Mouse (Mus musculus): ENCODE measurements around the gene Upk1b.

Upk1b gene

GRCm38 (mm10) chr16:38758104-38758861 is 41.8 kb downstream of the Upk1b start:
- Histone ChIP-seq H3K27me3 (ENCODE audit: insufficient read depth, low read length) (no peaks in the 10 kb centered on the region; the same call in 1 of the 2 replicates), H3K36me3 (ENCODE audit: insufficient read depth, low read length) (no peaks in the 10 kb centered on the region), H3K4me1 (replicated peaks; ENCODE audit: low read depth, low read length) (peaks cover 4% of the 10 kb centered on the region), H3K4me3 (replicated peaks; ENCODE audit: low read length) (no peak overlapping the region), H3K9me3 (ENCODE audit: low read length) (no peaks in the 10 kb centered on the region)
- TF ChIP-seq POU5F1 (IDR thresholded peaks at IDR 0.05; ENCODE audit: borderline replicate concordance, low read length) (no peak), CTCF (conservative IDR thresholded peaks at IDR 0.05; ENCODE audit: low read length) (no peak), NANOG (IDR thresholded peaks at IDR 0.05; ENCODE audit: borderline replicate concordance, low read length) (no peak)

- no peak for TF ChIP-seq CTCF (conservative IDR thresholded peaks at IDR 0.05; ENCODE audit: low read length)
- no peak overlapping the region for H3K4me3 ChIP-seq (replicated peaks; ENCODE audit: low read length)
Measured at GRCm38 (mm10) chr16:38757626-38758025, 42.5 kb downstream of the Upk1b start.

GRCm38 (mm10) chr16:38756572-38756971 is 43.6 kb downstream of the Upk1b start:
- peaks cover 4% of the 10 kb centered on the region for H3K4me1 ChIP-seq (replicated peaks; ENCODE audit: low read depth, low read length)
- no peaks in the 10 kb centered on the region for H3K9me3 ChIP-seq (ENCODE audit: low read length)
- peaks cover 2% of the 10 kb centered on the region; the same call in 1 of the 2 replicates for H3K27me3 ChIP-seq (ENCODE audit: insufficient read depth, low read length)
- no peaks in the 10 kb centered on the region for H3K36me3 ChIP-seq (ENCODE audit: insufficient read depth, low read length)
- TF ChIP-seq NANOG (IDR thresholded peaks at IDR 0.05; ENCODE audit: borderline replicate concordance, low read length) (no peak), CTCF (conservative IDR thresholded peaks at IDR 0.05; ENCODE audit: low read length) (no peak), POU5F1 (IDR thresholded peaks at IDR 0.05; ENCODE audit: borderline replicate concordance, low read length) (no peak)
- H3K4me3 ChIP-seq (replicated peaks; ENCODE audit: low read length): no peak overlapping the region

More at GRCm38 (mm10) chr16:38757626-38758025, 42.5 kb downstream of the Upk1b start:
- Histone ChIP-seq H3K4me1 (replicated peaks; ENCODE audit: low read depth, low read length) (peaks cover 4% of the 10 kb centered on the region), H3K27me3 (ENCODE audit: insufficient read depth, low read length) (no peaks in the 10 kb centered on the region; the same call in 1 of the 2 replicates), H3K36me3 (ENCODE audit: insufficient read depth, low read length) (no peaks in the 10 kb centered on the region), H3K9me3 (ENCODE audit: low read length) (no peaks in the 10 kb centered on the region)

GRCm38 (mm10) chr16:38756177-38756503 is 44.0 kb downstream of the Upk1b start:
- TF ChIP-seq POU5F1 (IDR thresholded peaks at IDR 0.05; ENCODE audit: borderline replicate concordance, low read length) (no peak), CTCF (conservative IDR thresholded peaks at IDR 0.05; ENCODE audit: low read length) (no peak), NANOG (IDR thresholded peaks at IDR 0.05; ENCODE audit: borderline replicate concordance, low read length) (no peak)
- Histone ChIP-seq H3K27me3 (ENCODE audit: insufficient read depth, low read length) (peaks cover 2% of the 10 kb centered on the region; the same call in 1 of the 2 replicates), H3K36me3 (ENCODE audit: insufficient read depth, low read length) (no peaks in the 10 kb centered on the region), H3K4me1 (replicated peaks; ENCODE audit: low read depth, low read length) (peaks cover 4% of the 10 kb centered on the region), H3K9me3 (ENCODE audit: low read length) (no peaks in the 10 kb centered on the region), H3K4me3 (replicated peaks; ENCODE audit: low read length) (no peak overlapping the region)

- Histone ChIP-seq H3K36me3 (ENCODE audit: insufficient read depth, low read length) (no peaks in the 10 kb centered on the region), H3K4me3 (replicated peaks; ENCODE audit: low read length) (no peak overlapping the region), H3K4me1 (replicated peaks; ENCODE audit: low read depth, low read length) (peaks cover 4% of the 10 kb centered on the region), H3K27me3 (ENCODE audit: insufficient read depth, low read length) (peaks cover 2% of the 10 kb centered on the region; the same call in 1 of the 2 replicates), H3K9me3 (ENCODE audit: low read length) (no peaks in the 10 kb centered on the region)
- TF ChIP-seq CTCF (conservative IDR thresholded peaks at IDR 0.05; ENCODE audit: low read length): no peak
- TF ChIP-seq POU5F1 (IDR thresholded peaks at IDR 0.05; ENCODE audit: borderline replicate concordance, low read length): no peak
- TF ChIP-seq NANOG (IDR thresholded peaks at IDR 0.05; ENCODE audit: borderline replicate concordance, low read length): no peak
Measured at GRCm38 (mm10) chr16:38755452-38756176, 44.5 kb downstream of the Upk1b start.

- H3K4me3 ChIP-seq (replicated peaks; ENCODE audit: low read length): no peak overlapping the region
- H3K4me1 ChIP-seq (replicated peaks; ENCODE audit: low read depth, low read length): peaks cover 4% of the 10 kb centered on the region
- peaks cover 5% of the 10 kb centered on the region; the same call in 1 of the 2 replicates for H3K27me3 ChIP-seq (ENCODE audit: insufficient read depth, low read length)
- no peaks in the 10 kb centered on the region for H3K9me3 ChIP-seq (ENCODE audit: low read length)
- H3K36me3 ChIP-seq (ENCODE audit: insufficient read depth, low read length): no peaks in the 10 kb centered on the region
- TF ChIP-seq POU5F1 (IDR thresholded peaks at IDR 0.05; ENCODE audit: borderline replicate concordance, low read length): no peak
- no peak for TF ChIP-seq CTCF (conservative IDR thresholded peaks at IDR 0.05; ENCODE audit: low read length)
- no peak for TF ChIP-seq NANOG (IDR thresholded peaks at IDR 0.05; ENCODE audit: borderline replicate concordance, low read length)
Measured at GRCm38 (mm10) chr16:38753631-38754030, 46.5 kb downstream of the Upk1b start.

GRCm38 (mm10) chr16:38750803-38751202 is 49.3 kb downstream of the Upk1b start:
- TF ChIP-seq NANOG (IDR thresholded peaks at IDR 0.05; ENCODE audit: borderline replicate concordance, low read length) (no peak), POU5F1 (IDR thresholded peaks at IDR 0.05; ENCODE audit: borderline replicate concordance, low read length) (no peak), CTCF (conservative IDR thresholded peaks at IDR 0.05; ENCODE audit: low read length) (no peak)
- Histone ChIP-seq H3K27me3 (ENCODE audit: insufficient read depth, low read length) (peaks cover 5% of the 10 kb centered on the region; the same call in 1 of the 2 replicates), H3K36me3 (ENCODE audit: insufficient read depth, low read length) (no peaks in the 10 kb centered on the region), H3K4me1 (replicated peaks; ENCODE audit: low read depth, low read length) (no peaks in the 10 kb centered on the region), H3K4me3 (replicated peaks; ENCODE audit: low read length) (no peak overlapping the region), H3K9me3 (ENCODE audit: low read length) (no peaks in the 10 kb centered on the region)

GRCm38 (mm10) chr16:38743941-38744673 is 56.0 kb downstream of the Upk1b start:
- TF ChIP-seq POU5F1 (IDR thresholded peaks at IDR 0.05; ENCODE audit: borderline replicate concordance, low read length) (no peak), NANOG (IDR thresholded peaks at IDR 0.05; ENCODE audit: borderline replicate concordance, low read length) (no peak)
- peaks cover 9% of the 10 kb centered on the region; the same call in 1 of the 2 replicates for H3K4me1 ChIP-seq (replicated peaks; ENCODE audit: low read depth, low read length)
- no peak overlapping the region for H3K4me3 ChIP-seq (replicated peaks; ENCODE audit: low read length)
- no peaks in the 10 kb centered on the region for H3K9me3 ChIP-seq (ENCODE audit: low read length)
- H3K27me3 ChIP-seq (ENCODE audit: insufficient read depth, low read length): peaks cover 35% of the 10 kb centered on the region
- no peaks in the 10 kb centered on the region for H3K36me3 ChIP-seq (ENCODE audit: insufficient read depth, low read length)

Data from E14TG2a.4 (cell line).